Mouse (Mus musculus) liver, embryonic 12.5 days (tissue): ENCODE measurements around the gene Txn1. TPM values are rescaled to one million over a fixed set of nuclear protein-coding genes. Genes with fewer than 3 reads are reported as not detected.

Experiments
- ATAC-seq: fragments of 200-750 bp; cut with Nextera tagmentation; 2 replicates; pipeline ENCODE4 v1.8.0; 2017; ENCODE audit warnings: moderate number of reproducible peaks, mild to moderate bottlenecking, moderate library complexity
- H3K27ac ChIP-seq: fragments of 300-500 bp; sonication (generic); 2 replicates; pipeline ENCODE4 v1.5.1; 2016; ENCODE audit warnings: mild to moderate bottlenecking
- H3K27me3 ChIP-seq: fragments of 300-500 bp; sonication (generic); replicated peaks from 2 replicates; pipeline ENCODE4 v1.6.1; 2016; ENCODE audit warnings: mild to moderate bottlenecking, moderate library complexity
- H3K36me3 ChIP-seq: fragments of 300-500 bp; sonication (generic); 2 replicates; pipeline ENCODE4 v1.6.1; 2016; ENCODE audit warnings: mild to moderate bottlenecking, moderate library complexity
- H3K4me1 ChIP-seq: fragments of 300-500 bp; sonication (generic); 2 replicates; pipeline ENCODE4 v1.6.1; 2016
- H3K4me2 ChIP-seq: fragments of 300-500 bp; sonication (generic); 2 replicates; pipeline ENCODE4 v1.6.1; 2016; ENCODE audit warnings: mild to moderate bottlenecking, moderate library complexity
- H3K4me3 ChIP-seq: fragments of 300-500 bp; sonication (generic); 2 replicates; pipeline ENCODE4 v1.5.1; 2016; ENCODE audit warnings: mild to moderate bottlenecking, moderate library complexity
- H3K9ac ChIP-seq: fragments of 300-500 bp; sonication (generic); 2 replicates; pipeline ENCODE4 v1.6.1; 2016; ENCODE audit warnings: mild to moderate bottlenecking, moderate library complexity
- H3K9me3 ChIP-seq: fragments of 300-500 bp; sonication (generic); replicated peaks from 2 replicates; pipeline ENCODE4 v1.6.1; 2016; ENCODE audit warnings: mild to moderate bottlenecking, moderate library complexity
- WGBS: fragments of 180-500 bp; shearing (Covaris S2); methylation state at CpG from one replicate; pipeline ENCODE4 v1.1.7; 2016; ENCODE audit not compliant: insufficient replicate concordance; 5-methylcytosine and 5-hydroxymethylcytosine counted together
- polyA plus RNA-seq: library from polyadenylated mRNA; unstranded; fragments of >200 nt; fragmentation: Nextera tagmentation; extraction: Ambion mirVana; gene quantifications from 2 replicates; pipeline ENCODE4 v1.2.1, GENCODE M21; 2016

The Txn1 gene
- polyA plus RNA-seq, 1 experiment from 2014 or later = 288 TPM

DNA sequence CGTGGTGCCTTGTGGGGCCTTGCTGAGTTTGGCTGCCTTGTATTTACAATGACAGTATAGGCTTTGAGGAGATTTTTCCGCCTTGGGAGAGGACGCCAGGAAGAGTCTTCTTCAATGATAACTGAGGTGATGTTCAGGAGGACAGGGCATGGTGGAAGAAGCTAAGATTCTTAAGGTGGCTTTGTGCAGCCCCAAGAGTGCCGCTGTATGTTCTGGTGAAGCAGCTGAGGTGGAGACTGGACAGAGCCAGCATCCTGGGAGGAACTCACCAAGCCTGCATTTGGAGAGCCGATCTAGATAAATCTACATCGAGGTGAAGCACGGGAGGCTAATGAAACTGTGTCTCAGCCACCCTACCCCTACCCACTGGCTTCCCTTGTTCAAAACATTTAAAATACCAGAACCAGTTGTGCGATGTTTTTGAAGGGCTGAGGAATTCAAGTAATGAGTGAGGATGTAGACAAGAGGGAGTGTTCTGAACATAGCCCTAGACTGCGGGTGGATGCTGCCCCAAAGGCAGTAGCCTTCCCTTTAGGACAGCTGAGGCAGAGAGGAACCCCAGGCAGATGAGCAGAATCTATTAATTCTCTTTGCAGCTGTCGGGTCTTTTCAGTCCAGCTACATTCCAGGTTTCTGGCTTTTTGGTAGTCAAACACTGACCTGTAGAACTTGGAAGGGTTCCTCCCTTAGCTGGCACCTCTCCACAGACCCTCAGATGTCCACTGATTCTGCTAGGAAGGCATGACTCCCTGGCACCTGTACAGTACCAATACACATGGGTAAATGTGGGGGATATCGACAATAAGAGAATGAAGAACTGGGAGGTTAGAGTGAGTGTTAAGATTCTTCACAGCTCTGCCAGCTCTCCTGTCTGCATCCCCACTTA is 1.2 kb upstream of the Txn1 start:
- Histone ChIP-seq H3K36me3 (peaks cover 16% of the 10 kb centered on the region), H3K4me2 (peak overlapping the region; percentile 87), H3K27ac (peak overlapping the region; percentile 98), H3K27me3 (no peaks in the 10 kb centered on the region), H3K9me3 (no peaks in the 10 kb centered on the region), H3K4me1 (peaks cover 45% of the 10 kb centered on the region), H3K4me3 (peak overlapping the region; percentile 79), H3K9ac (peak overlapping the region; percentile 73)
- WGBS = 44% methylated on average over 11 of the region's 11 CpGs
- no peak for ATAC-seq

GRCm38 (mm10) chr4:57955544-57955958 is 660 bp downstream of the Txn1 start:
- peak overlapping the region; percentile 79 for H3K4me3 ChIP-seq
- peaks cover 55% of the 10 kb centered on the region for H3K4me1 ChIP-seq
- WGBS = under 1% methylated on average over 23 of the region's 25 CpGs
- H3K27ac ChIP-seq = peak overlapping the region; percentile 98
- peak overlapping the region; percentile 85 for H3K9ac ChIP-seq
- peaks cover 4% of the 10 kb centered on the region; the same call in 1 of the 2 replicates for H3K9me3 ChIP-seq
- peak overlapping the region; percentile 87 for H3K4me2 ChIP-seq
- ATAC-seq = peak; percentile 27
- peaks cover 35% of the 10 kb centered on the region for H3K36me3 ChIP-seq
- no peaks in the 10 kb centered on the region for H3K27me3 ChIP-seq

DNA sequence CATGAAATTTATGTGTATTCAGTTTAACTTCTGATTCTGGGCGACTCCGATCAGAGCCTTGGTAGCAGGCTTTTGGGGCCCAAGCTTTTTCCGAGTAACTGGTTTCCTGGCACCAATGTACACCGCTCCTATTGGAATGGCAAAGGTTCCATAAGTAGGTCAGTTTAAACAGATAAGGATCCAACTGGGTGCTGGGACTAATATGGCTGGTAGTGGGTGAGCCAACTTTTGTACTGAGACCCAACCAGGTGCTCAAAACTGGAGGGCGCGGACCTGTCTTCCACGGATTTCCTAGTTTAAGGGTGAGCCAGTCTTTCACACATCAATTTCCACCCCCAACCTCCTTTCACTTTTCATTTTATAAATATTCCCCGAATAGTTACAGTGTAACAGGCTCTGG is 1.2 kb downstream of the Txn1 start:
- Histone ChIP-seq H3K36me3 (peaks cover 41% of the 10 kb centered on the region), H3K4me3 (peak overlapping the region; percentile 79), H3K27me3 (no peaks in the 10 kb centered on the region), H3K4me2 (peak overlapping the region; percentile 87), H3K4me1 (peaks cover 57% of the 10 kb centered on the region), H3K9ac (peak overlapping the region; percentile 85), H3K9me3 (peaks cover 4% of the 10 kb centered on the region; the same call in 1 of the 2 replicates), H3K27ac (peak overlapping the region; percentile 98)
- ATAC-seq = no peak
- 63% methylated on average over 8 of the region's 8 CpGs for WGBS

DNA sequence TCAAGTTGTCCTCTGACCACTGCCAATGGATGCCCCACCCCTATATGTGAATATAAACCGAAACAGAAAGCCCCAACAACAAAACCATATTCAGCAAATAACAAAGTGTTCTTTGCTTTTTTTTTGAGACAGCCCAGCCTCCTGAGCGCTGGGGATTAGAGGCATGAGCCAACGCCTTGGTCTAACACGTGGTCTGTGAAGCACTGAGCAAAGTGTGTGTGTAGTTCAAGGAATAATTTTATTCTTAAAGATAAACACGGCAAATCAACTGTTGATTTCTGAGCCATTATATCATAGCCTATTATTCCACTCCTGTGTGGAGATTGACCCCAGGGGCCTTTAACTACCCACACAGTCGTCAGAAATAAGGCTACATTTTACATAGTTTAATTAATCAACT is 1.6 kb downstream of the Txn1 start:
- Histone ChIP-seq H3K9ac (peak overlapping the region; percentile 85; the same call in 1 of the 2 replicates), H3K4me1 (peaks cover 57% of the 10 kb centered on the region), H3K36me3 (peaks cover 45% of the 10 kb centered on the region), H3K27ac (no peak overlapping the region), H3K9me3 (peaks cover 4% of the 10 kb centered on the region; the same call in 1 of the 2 replicates), H3K4me2 (peak overlapping the region; percentile 87), H3K27me3 (no peaks in the 10 kb centered on the region), H3K4me3 (peak overlapping the region; percentile 79)
- 73% methylated on average over 6 of the region's 6 CpGs for WGBS
- no peak for ATAC-seq

DNA sequence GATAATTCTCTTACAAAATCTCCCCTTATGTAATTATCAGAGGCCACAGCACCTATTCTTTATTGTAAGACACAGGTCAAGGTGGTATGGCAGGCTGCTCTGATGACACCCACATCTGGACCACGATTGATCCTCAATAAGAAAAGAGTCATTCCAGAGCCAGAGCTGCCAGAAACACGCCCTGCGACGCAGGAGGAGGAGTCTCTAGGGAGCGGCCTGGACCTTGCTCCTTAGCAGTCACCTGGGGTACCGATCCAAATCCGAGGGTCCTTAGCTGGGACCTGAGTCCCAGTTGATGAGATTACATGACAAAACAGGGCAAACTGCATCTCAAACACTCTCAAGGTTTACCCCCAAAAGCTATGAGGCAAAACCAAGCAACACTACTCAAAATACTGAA is 2.4 kb downstream of the Txn1 start:
- peak overlapping the region; percentile 87 for H3K4me2 ChIP-seq
- H3K4me3 ChIP-seq = no peak overlapping the region
- 89% methylated on average over 7 of the region's 7 CpGs for WGBS

GRCm38 (mm10) chr4:57952891-57953290 is 3.3 kb downstream of the Txn1 start:
- Histone ChIP-seq H3K4me1 (peaks cover 52% of the 10 kb centered on the region), H3K4me2 (no peak overlapping the region), H3K36me3 (peaks cover 62% of the 10 kb centered on the region), H3K27me3 (no peaks in the 10 kb centered on the region), H3K9me3 (peaks cover 4% of the 10 kb centered on the region; the same call in 1 of the 2 replicates), H3K9ac (no peak overlapping the region), H3K27ac (no peak overlapping the region), H3K4me3 (no peak overlapping the region)
- ATAC-seq = no peak
- WGBS = 93% methylated on average over 1 of the region's 1 CpGs

More for the DNA sequence above, 2.4 kb downstream of the Txn1 start:
- Histone ChIP-seq H3K9ac (no peak overlapping the region), H3K27me3 (no peaks in the 10 kb centered on the region), H3K27ac (no peak overlapping the region), H3K36me3 (peaks cover 53% of the 10 kb centered on the region), H3K9me3 (peaks cover 4% of the 10 kb centered on the region; the same call in 1 of the 2 replicates), H3K4me1 (peaks cover 53% of the 10 kb centered on the region)
- no peak for ATAC-seq

- H3K4me1 ChIP-seq = peaks cover 52% of the 10 kb centered on the region
- H3K4me3 ChIP-seq = no peak overlapping the region
- H3K27ac ChIP-seq = no peak overlapping the region
- H3K4me2 ChIP-seq = no peak overlapping the region
- WGBS = 82% methylated on average over 3 of the region's 3 CpGs
- peaks cover 66% of the 10 kb centered on the region for H3K36me3 ChIP-seq
- ATAC-seq = no peak
- no peak overlapping the region for H3K9ac ChIP-seq
- H3K27me3 ChIP-seq = no peaks in the 10 kb centered on the region
- peaks cover 4% of the 10 kb centered on the region; the same call in 1 of the 2 replicates for H3K9me3 ChIP-seq
Measured at GRCm38 (mm10) chr4:57952416-57952815, 3.8 kb downstream of the Txn1 start.

DNA sequence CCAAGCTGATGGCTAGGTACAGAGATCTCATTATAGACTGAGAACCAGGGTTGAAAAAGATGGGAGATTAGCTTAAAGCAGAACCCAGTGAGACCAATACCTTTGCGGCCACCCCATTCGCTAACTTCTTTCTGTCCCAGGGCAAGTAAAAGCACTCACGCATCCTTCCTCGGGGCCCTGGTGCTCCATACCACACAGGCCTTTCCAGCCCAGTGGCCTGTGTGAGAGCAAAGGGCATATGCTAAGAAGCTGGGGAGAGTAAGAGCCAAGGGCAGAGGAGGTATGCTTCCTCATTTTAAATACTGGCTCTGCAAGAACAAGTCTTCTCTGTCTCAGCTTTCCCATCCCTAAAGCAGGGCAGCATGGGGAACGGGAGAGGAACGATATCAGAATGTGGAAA is 6.3 kb downstream of the Txn1 start:
- no peak overlapping the region for H3K4me2 ChIP-seq
- H3K9me3 ChIP-seq = peaks cover 4% of the 10 kb centered on the region; the same call in 1 of the 2 replicates
- H3K4me3 ChIP-seq = no peak overlapping the region
- no peak overlapping the region for H3K27ac ChIP-seq
- no peak for ATAC-seq
- H3K9ac ChIP-seq = no peak overlapping the region
- H3K4me1 ChIP-seq = peaks cover 41% of the 10 kb centered on the region
- WGBS = 93% methylated on average over 6 of the region's 6 CpGs
- no peaks in the 10 kb centered on the region for H3K27me3 ChIP-seq
- H3K36me3 ChIP-seq = peaks cover 91% of the 10 kb centered on the region

DNA sequence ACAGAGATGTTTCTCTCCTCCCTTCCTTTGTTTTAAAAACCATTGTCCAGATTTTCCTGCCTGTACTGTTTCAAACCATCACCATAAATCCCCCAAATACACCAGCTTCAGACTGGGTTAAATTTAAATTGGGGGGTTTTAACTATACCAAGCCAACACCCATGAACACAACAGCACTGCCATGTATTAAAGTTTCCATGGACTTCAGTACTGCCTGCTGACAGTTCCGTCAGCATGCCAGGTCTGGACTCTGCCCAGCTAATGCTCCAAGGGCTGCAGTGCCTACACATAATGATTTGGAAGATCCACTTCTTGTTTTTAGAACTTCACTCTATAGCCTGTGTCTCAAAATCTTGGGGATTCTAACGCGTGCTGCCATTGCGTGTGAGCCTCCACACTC is 8.7 kb downstream of the Txn1 start:
- WGBS = 88% methylated on average over 4 of the region's 4 CpGs
- Histone ChIP-seq H3K9ac (no peak overlapping the region), H3K4me2 (no peak overlapping the region), H3K4me1 (peaks cover 21% of the 10 kb centered on the region; the same call in 1 of the 2 replicates), H3K4me3 (no peak overlapping the region), H3K27ac (no peak overlapping the region), H3K27me3 (no peaks in the 10 kb centered on the region), H3K36me3 (peaks cover 97% of the 10 kb centered on the region), H3K9me3 (peaks cover 4% of the 10 kb centered on the region; the same call in 1 of the 2 replicates)
- no peak for ATAC-seq

- ATAC-seq = no peak
- Histone ChIP-seq H3K27ac (no peak overlapping the region), H3K9ac (no peak overlapping the region), H3K4me1 (peaks cover 17% of the 10 kb centered on the region; the same call in 1 of the 2 replicates), H3K27me3 (no peaks in the 10 kb centered on the region), H3K4me2 (no peak overlapping the region), H3K4me3 (no peak overlapping the region), H3K9me3 (peaks cover 4% of the 10 kb centered on the region; the same call in 1 of the 2 replicates), H3K36me3 (peaks cover 93% of the 10 kb centered on the region)
- 80% methylated on average over 10 of the region's 10 CpGs for WGBS
Measured at GRCm38 (mm10) chr4:57947036-57947435, 9.2 kb downstream of the Txn1 start.

DNA sequence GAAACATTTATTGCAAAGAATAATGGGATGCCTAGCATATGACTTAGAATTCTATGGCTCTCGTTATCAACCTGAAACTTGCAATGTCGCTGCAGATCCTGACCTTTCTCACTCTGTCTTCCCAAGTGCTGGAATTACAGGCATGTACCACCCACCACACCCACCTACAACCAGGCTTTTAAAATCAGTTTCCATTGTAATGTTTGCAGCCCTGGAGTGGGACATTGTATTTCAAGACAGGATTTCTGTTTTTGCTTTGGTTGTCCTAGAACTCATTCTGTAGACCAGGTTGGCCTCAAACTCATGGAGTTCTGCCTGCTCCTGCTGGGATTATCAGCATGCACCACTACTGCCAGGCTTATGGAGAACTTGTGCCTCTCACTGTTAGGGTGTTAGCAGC is 13.3 kb downstream of the Txn1 start:
- no peak for ATAC-seq
- 73% methylated on average over 2 of the region's 2 CpGs for WGBS
- Histone ChIP-seq H3K36me3 (peaks cover 52% of the 10 kb centered on the region), H3K4me1 (peaks cover 5% of the 10 kb centered on the region; the same call in 1 of the 2 replicates), H3K9me3 (no peaks in the 10 kb centered on the region), H3K4me2 (no peak overlapping the region), H3K4me3 (no peak overlapping the region), H3K27me3 (no peaks in the 10 kb centered on the region), H3K27ac (no peak overlapping the region), H3K9ac (no peak overlapping the region)

- no peaks in the 10 kb centered on the region for H3K9me3 ChIP-seq
- H3K4me3 ChIP-seq = no peak overlapping the region
- no peaks in the 10 kb centered on the region for H3K4me1 ChIP-seq
- no peak overlapping the region for H3K27ac ChIP-seq
- ATAC-seq = no peak
- H3K4me2 ChIP-seq = no peak overlapping the region
- H3K27me3 ChIP-seq = no peaks in the 10 kb centered on the region
- 50% methylated on average over 4 of the region's 4 CpGs for WGBS
- H3K36me3 ChIP-seq = peaks cover 30% of the 10 kb centered on the region
- no peak overlapping the region for H3K9ac ChIP-seq
Measured at GRCm38 (mm10) chr4:57940631-57941030, 15.6 kb downstream of the Txn1 start.
